Mouse (Mus musculus) neural tube, embryonic 14.5 days (tissue): ENCODE measurements at regions not wholly inside any gene's neighbourhood (a gene's known extent, or its start where the extent isn't known, plus 50 kb on each side); places are given as distances from the start of the nearest gene placed in this dataset.

Source experiments
- ATAC-seq: fragments of 200-750 bp; cut with Nextera tagmentation; 2 replicates; pipeline ENCODE4 v1.8.0; 2017; ENCODE audit warnings: low read depth, mild to moderate bottlenecking, moderate TSS enrichment, moderate library complexity
- H3K27ac ChIP-seq: fragments of 300-500 bp; sonication (generic); 2 replicates; pipeline ENCODE4 v1.5.1; 2014; ENCODE audit warnings: low read depth, mild to moderate bottlenecking, control low read depth, low read length, moderate library complexity, mixed read lengths
- H3K27me3 ChIP-seq: fragments of 300-500 bp; sonication (generic); 2 replicates; pipeline ENCODE4 v1.6.1; 2014; ENCODE audit warnings: low read length; ENCODE audit not compliant: control insufficient read depth, insufficient read depth
- H3K36me3 ChIP-seq: fragments of 300-500 bp; sonication (generic); 2 replicates; pipeline ENCODE4 v1.6.1; 2014; ENCODE audit warnings: low read length, mixed read lengths; ENCODE audit not compliant: control insufficient read depth, insufficient read depth
- H3K4me1 ChIP-seq: fragments of 300-500 bp; sonication (generic); 2 replicates; pipeline ENCODE4 v1.6.1; 2014; ENCODE audit warnings: low read length; ENCODE audit not compliant: control insufficient read depth, insufficient read depth
- H3K4me2 ChIP-seq: fragments of 300-500 bp; sonication (generic); 2 replicates; pipeline ENCODE4 v1.6.1; 2014; ENCODE audit warnings: mild to moderate bottlenecking, low read depth, low read length, control low read depth
- H3K4me3 ChIP-seq: fragments of 300-500 bp; sonication (generic); 2 replicates; pipeline ENCODE4 v1.5.1; 2014; ENCODE audit warnings: low read depth, low read length, control low read depth, mixed read lengths
- H3K9ac ChIP-seq: fragments of 300-500 bp; sonication (generic); replicated peaks from 2 replicates; pipeline ENCODE4 v1.6.1; 2014; ENCODE audit warnings: low read depth, mild to moderate bottlenecking, control low read depth, low read length, mixed read lengths
- H3K9me3 ChIP-seq: fragments of 300-500 bp; sonication (generic); 2 replicates; pipeline ENCODE4 v1.6.1; 2016; ENCODE audit warnings: low read length; ENCODE audit not compliant: control insufficient read depth
- WGBS: fragments of 180-500 bp; shearing (Covaris S2); extraction: QIAGEN DNeasy Blood & Tissue Kit; methylation state at CpG from one replicate; pipeline ENCODE4 v1.1.7; 2014; 5-methylcytosine and 5-hydroxymethylcytosine counted together

DNA sequence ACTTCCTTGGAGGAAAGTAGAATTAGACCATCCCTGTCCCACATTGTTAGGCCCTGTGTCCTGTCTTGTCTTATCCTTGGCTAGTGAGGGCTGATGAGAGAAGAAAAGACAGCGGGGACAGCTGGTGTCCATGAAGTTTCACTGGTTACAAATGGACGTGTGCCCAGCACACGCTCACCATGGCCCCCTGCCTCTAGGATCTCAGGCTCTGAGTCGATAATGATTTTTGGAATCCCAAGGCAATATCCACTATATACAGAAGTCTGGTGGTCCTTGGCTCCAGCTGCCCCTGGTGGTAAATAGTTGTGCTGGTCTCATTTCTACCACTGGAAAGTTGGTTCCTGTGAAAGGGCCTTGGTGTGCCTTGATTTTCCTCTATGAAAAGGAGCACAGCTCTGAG lies 51.7 kb upstream of the F13a1 start:
- Histone ChIP-seq H3K9ac (no peak overlapping the region), H3K9me3 (no peaks in the 10 kb centered on the region), H3K27ac (no peak overlapping the region), H3K36me3 (no peaks in the 10 kb centered on the region), H3K4me3 (no peak overlapping the region), H3K27me3 (no peaks in the 10 kb centered on the region), H3K4me1 (peaks cover 6% of the 10 kb centered on the region), H3K4me2 (no peak overlapping the region)
- WGBS: 85% methylated on average over 4 of the region's 4 CpGs
- ATAC-seq: no peak
